Mouse (Mus musculus): ENCODE measurements at regions not wholly inside any gene's neighbourhood (a gene's known extent, or its start where the extent isn't known, plus 50 kb on each side); places are given as distances from the start of the nearest gene placed in this dataset.

DNA sequence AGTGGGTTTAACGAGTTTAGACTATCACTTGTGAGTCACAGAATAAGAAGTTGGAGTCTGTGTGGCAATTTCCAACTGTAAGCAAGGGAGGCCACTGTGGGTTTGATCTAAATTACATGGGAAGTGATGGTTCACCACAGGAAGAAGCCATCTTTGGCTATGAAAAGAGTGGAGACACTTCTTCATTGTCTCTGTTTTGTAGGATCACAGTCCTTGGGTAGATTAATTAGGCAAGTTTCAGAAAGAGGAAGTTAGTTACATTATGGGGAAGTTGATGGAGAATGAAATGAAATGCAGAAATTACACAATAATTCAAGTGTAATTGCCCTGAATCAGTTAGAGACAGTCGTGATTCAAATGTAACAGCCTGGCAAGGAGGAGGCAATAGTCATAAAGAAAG is 160.3 kb upstream of the Tbc1d2b start:
- TF ChIP-seq CTCF (IDR thresholded peaks at IDR 0.05; ENCODE audit: low read depth) (no peak), EP300 (IDR thresholded peaks at IDR 0.05; ENCODE audit: low read depth) (no peak)
